Mouse (Mus musculus): ENCODE results near the gene Exoc6. TPM values are rescaled to one million over a fixed set of nuclear protein-coding genes. Genes with fewer than 3 reads are reported as not detected.

The Exoc6 gene
- polyA plus RNA-seq, 2 experiments, result 5.3 to 8.8 TPM

DNA sequence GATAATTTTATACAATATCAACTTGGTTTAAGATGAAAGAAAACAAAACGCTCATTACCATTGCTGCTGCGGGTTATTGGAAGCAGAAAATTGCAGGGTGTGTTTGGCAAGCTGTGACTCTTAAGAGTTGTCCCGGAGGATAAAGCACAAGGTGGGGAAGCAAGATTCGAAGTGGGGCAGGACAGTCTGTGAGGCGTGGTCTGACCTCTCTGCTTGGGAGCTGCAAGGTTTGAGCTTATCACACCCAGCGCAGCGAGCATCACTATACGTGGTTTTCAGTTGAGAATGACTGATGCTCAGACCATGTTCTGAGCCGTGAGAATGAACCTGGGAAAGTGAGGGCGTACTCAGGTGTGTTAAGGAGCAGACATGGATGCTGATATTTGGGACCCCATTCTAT, 164.5 kb downstream of the Exoc6 start:
- no peaks in the 10 kb centered on the region for H3K27me3 ChIP-seq (ENCODE audit: control insufficient read depth, insufficient read depth, low read length)
- 62% methylated on average over 10 of the region's 10 CpGs for WGBS
- ATAC-seq (ENCODE audit: low FRiP score, low read depth), result no peak
- H3K9me3 ChIP-seq (ENCODE audit: control insufficient read depth, low read length), result no peaks in the 10 kb centered on the region
- no peak for DNase-seq (ENCODE audit: low spot score)
- H3K36me3 ChIP-seq (ENCODE audit: control insufficient read depth, insufficient read depth, low read length), result no peaks in the 10 kb centered on the region
- H3K4me2 ChIP-seq (replicated peaks; ENCODE audit: low read depth, low read length, severe bottlenecking), result no peak overlapping the region
- no peaks in the 10 kb centered on the region for H3K4me1 ChIP-seq (ENCODE audit: control insufficient read depth, insufficient read depth, low read length)
- H3K9ac ChIP-seq (ENCODE audit: low read depth, low read length, severe bottlenecking), result no peak overlapping the region
- H3K4me3 ChIP-seq (replicated peaks; ENCODE audit: low read length), result no peak overlapping the region
- H3K27ac ChIP-seq (replicated peaks; ENCODE audit: low read depth, low read length), result no peak overlapping the region
- no peak for TF ChIP-seq POLR2A (IDR thresholded peaks at IDR 0.05; ENCODE audit: borderline replicate concordance, extremely low read depth, insufficient read depth, insufficient read length)

DNA sequence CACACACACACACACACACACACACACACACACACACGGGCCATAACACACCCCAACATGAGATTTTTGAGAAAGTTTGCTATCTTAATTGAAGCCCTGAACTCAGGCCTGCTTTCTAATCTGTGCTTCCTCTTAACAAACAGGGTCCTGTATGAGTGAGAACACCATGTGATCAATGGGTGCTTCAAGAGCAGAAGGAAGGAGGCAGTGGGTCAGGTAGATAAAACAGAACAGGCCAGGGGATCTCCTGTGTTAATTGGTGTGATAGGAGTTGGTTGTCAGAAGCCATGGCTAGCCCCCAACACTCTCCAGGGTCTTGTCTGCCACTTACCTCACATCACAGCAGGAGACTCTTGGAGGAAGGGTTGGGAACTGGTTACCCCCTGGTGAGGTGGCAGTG, 165.8 kb downstream of the Exoc6 start:
- Histone ChIP-seq H3K9me3 (ENCODE audit: control insufficient read depth, low read length) (no peaks in the 10 kb centered on the region), H3K9ac (ENCODE audit: low read depth, low read length, severe bottlenecking) (no peak overlapping the region), H3K4me2 (replicated peaks; ENCODE audit: low read depth, low read length, severe bottlenecking) (no peak overlapping the region), H3K4me3 (replicated peaks; ENCODE audit: low read length) (no peak overlapping the region), H3K36me3 (ENCODE audit: control insufficient read depth, insufficient read depth, low read length) (no peaks in the 10 kb centered on the region), H3K27me3 (ENCODE audit: control insufficient read depth, insufficient read depth, low read length) (no peaks in the 10 kb centered on the region), H3K27ac (replicated peaks; ENCODE audit: low read depth, low read length) (no peak overlapping the region), H3K4me1 (ENCODE audit: control insufficient read depth, insufficient read depth, low read length) (no peaks in the 10 kb centered on the region)
- no peak for TF ChIP-seq POLR2A (IDR thresholded peaks at IDR 0.05; ENCODE audit: borderline replicate concordance, extremely low read depth, insufficient read depth, insufficient read length)
- WGBS, result 57% methylated on average over 1 of the region's 1 CpGs
- DNase-seq (ENCODE audit: low spot score) (no peak), ATAC-seq (ENCODE audit: low FRiP score, low read depth) (no peak)

- H3K9me3 ChIP-seq (ENCODE audit: control insufficient read depth, low read length), result no peaks in the 10 kb centered on the region
- H3K9ac ChIP-seq (ENCODE audit: low read depth, low read length, severe bottlenecking), result no peak overlapping the region
- H3K36me3 ChIP-seq (ENCODE audit: control insufficient read depth, insufficient read depth, low read length), result no peaks in the 10 kb centered on the region
- no peak for TF ChIP-seq POLR2A (IDR thresholded peaks at IDR 0.05; ENCODE audit: borderline replicate concordance, extremely low read depth, insufficient read depth, insufficient read length)
- ATAC-seq (ENCODE audit: low FRiP score, low read depth) (no peak), DNase-seq (ENCODE audit: low spot score) (no peak)
- no peak overlapping the region for H3K27ac ChIP-seq (replicated peaks; ENCODE audit: low read depth, low read length)
- no peak overlapping the region for H3K4me2 ChIP-seq (replicated peaks; ENCODE audit: low read depth, low read length, severe bottlenecking)
- H3K4me1 ChIP-seq (ENCODE audit: control insufficient read depth, insufficient read depth, low read length), result no peaks in the 10 kb centered on the region
- no peaks in the 10 kb centered on the region for H3K27me3 ChIP-seq (ENCODE audit: control insufficient read depth, insufficient read depth, low read length)
- WGBS, result 58% methylated on average over 12 of the region's 12 CpGs
- no peak overlapping the region for H3K4me3 ChIP-seq (replicated peaks; ENCODE audit: low read length)
These were observed 166.4 kb downstream of the Exoc6 start for GRCm38 (mm10) chr19:37716524-37717175.

GRCm38 (mm10) chr19:37719166-37719565, 168.9 kb downstream of the Exoc6 start:
- Histone ChIP-seq H3K27ac (replicated peaks; ENCODE audit: low read depth, low read length) (no peak overlapping the region), H3K4me2 (replicated peaks; ENCODE audit: low read depth, low read length, severe bottlenecking) (no peak overlapping the region), H3K27me3 (ENCODE audit: control insufficient read depth, insufficient read depth, low read length) (no peaks in the 10 kb centered on the region), H3K4me3 (replicated peaks; ENCODE audit: low read length) (no peak overlapping the region), H3K36me3 (ENCODE audit: control insufficient read depth, insufficient read depth, low read length) (no peaks in the 10 kb centered on the region), H3K9ac (ENCODE audit: low read depth, low read length, severe bottlenecking) (no peak overlapping the region), H3K9me3 (ENCODE audit: control insufficient read depth, low read length) (no peaks in the 10 kb centered on the region), H3K4me1 (ENCODE audit: control insufficient read depth, insufficient read depth, low read length) (no peaks in the 10 kb centered on the region)
- no peak for DNase-seq (ENCODE audit: low spot score)
- TF ChIP-seq POLR2A (IDR thresholded peaks at IDR 0.05; ENCODE audit: borderline replicate concordance, extremely low read depth, insufficient read depth, insufficient read length), result no peak
- 6% methylated on average over 1 of the region's 1 CpGs for WGBS
- ATAC-seq (ENCODE audit: low FRiP score, low read depth), result no peak

DNA sequence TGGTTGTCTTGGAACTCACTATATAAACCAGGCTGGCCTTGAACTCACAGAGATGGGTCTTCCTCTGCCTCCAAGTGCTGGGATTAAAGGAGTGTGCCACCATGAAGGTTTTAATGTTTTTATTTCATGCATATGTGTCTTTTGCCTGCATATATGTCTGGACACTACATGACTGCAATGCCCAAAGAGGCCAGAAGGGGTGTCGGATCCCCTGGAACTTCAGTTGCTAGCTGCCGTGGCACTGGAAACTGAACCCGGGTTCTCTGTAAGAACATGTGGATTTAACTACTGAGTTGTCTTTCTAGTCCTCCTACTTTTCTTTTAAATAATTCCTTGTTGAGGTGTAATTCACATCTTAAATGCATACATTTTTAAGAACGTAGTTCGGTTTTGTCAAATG, 174.4 kb downstream of the Exoc6 start:
- DNase-seq (ENCODE audit: low spot score) (no peak), ATAC-seq (ENCODE audit: low FRiP score, low read depth) (no peak)
- no peak for TF ChIP-seq POLR2A (IDR thresholded peaks at IDR 0.05; ENCODE audit: borderline replicate concordance, extremely low read depth, insufficient read depth, insufficient read length)
- 93% methylated on average over 5 of the region's 5 CpGs for WGBS
- no peaks in the 10 kb centered on the region for H3K36me3 ChIP-seq (ENCODE audit: control insufficient read depth, insufficient read depth, low read length)
- H3K4me2 ChIP-seq (replicated peaks; ENCODE audit: low read depth, low read length, severe bottlenecking), result no peak overlapping the region
- no peak overlapping the region for H3K4me3 ChIP-seq (replicated peaks; ENCODE audit: low read length)
- H3K9ac ChIP-seq (ENCODE audit: low read depth, low read length, severe bottlenecking), result no peak overlapping the region
- H3K27ac ChIP-seq (replicated peaks; ENCODE audit: low read depth, low read length), result no peak overlapping the region
- no peaks in the 10 kb centered on the region for H3K4me1 ChIP-seq (ENCODE audit: control insufficient read depth, insufficient read depth, low read length)
- no peaks in the 10 kb centered on the region for H3K27me3 ChIP-seq (ENCODE audit: control insufficient read depth, insufficient read depth, low read length)
- no peaks in the 10 kb centered on the region for H3K9me3 ChIP-seq (ENCODE audit: control insufficient read depth, low read length)

Measured in limb, embryonic 14.5 days (tissue).